Mouse (Mus musculus): ENCODE measurements around the gene Prkce.

Prkce gene

DNA sequence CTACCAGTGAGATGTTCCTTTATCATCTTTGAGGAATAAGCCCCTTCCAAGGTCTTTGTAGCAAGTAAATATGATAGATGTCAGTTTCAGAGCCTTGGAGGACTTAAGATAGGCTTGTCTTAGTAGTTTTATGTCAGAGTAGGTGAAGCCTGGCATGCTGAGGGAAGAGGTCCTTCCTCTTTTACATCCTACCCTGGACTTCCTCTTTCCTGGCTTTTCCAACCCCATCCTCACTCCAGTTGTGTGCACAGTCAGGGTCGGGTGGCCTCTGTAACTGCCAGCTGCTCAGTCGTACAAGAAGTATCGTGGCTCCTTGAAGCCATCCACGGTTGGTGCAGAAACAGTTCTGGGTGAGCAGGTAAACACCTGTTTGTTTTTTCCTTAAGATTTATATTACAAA, 517.7 kb downstream of the Prkce start:
- DNase-seq (ENCODE audit: low read depth, low spot score), result no peak

DNA sequence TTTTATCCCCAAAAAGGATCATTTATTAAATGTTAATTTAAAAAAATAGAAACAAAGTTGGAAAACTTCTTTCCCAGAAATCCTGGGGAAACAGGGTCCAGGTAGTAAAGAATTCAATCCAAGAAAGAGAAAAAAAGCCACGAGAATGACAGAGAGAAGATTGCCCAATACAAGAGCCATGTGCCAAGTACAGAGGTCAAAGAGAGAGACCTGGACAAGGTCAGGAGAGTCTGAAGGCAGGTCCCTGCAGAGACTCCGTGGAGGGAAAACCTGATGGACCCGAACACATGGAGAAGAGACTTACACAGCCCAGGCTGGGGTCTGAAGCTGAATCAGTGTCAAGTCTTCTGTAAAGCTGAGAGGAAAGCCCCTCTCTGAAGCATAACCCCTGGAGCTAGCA, 519.4 kb downstream of the Prkce start:
- DNase-seq (ENCODE audit: low read depth, low spot score), result no peak

DNA sequence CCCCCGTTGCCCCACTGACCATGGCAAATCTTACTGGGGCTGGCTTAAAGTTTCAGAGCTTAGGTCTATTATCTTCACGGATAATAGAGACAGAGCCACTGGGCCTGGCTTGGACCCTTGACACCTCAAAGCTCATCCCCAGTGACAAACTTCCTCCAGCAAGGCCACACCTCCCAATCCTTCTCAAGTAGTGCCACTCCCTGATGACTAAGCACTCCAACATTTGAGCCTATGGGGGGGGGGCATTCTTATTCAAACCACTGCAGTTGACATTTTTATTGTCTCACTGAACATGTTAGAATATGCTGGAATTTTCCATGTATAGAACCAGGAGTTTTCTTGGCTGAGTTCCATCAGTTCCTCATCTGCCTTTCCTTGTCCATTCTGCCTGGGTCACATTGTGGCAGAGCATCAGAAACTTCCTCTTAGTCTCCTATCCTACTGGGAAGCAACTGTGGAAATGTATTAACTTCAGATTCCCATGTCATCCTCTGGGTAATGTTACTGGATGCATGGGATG, 523.3 kb downstream of the Prkce start:
- no peak for DNase-seq (ENCODE audit: low read depth, low spot score)

- no peak for DNase-seq (ENCODE audit: low read depth, low spot score)
These were observed 530.2 kb downstream of the Prkce start for GRCm38 (mm10) chr17:86697751-86698150.

DNA sequence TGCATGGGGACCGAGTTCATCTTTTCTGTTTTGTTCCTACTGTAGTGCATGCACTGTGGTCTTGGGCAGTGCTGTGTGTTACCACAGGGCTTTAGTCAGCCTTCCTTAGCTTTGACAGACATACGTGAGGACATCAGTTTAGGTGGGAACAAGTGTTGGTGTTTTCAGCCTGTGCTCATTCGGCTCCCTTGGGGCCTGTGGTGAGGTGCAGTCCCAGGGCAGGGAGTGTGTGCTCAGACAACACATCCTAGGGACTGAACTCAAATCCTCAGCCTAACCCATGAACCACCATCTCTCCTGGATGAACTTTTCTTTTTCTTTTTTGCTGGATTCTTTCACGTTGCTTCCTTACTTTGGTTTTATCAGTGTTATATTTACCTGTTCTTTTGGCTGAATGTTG, 535.8 kb downstream of the Prkce start:
- DNase-seq (ENCODE audit: low read depth, low spot score), result no peak

DNA sequence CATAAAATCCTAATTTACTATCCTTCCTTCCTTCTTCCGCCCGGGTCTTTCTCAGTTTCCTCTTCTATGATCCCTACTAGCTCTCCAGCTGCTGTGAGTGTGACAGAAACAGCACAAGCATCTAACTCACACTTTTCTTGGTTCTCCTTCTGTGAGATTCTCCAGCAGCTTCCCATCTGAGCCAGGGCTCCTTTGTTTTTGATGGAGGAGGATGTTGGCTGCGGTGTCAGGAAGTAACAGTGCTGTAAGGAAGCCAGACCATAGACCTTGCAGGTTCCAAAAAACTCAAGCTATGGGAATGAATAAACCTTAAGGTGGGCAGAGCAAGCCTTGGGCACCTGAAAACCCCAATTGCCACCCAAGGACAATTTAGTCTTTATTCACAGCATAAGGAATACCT, 537.7 kb downstream of the Prkce start:
- DNase-seq (ENCODE audit: low read depth, low spot score), result no peak

GRCm38 (mm10) chr17:86706467-86706866, 538.9 kb downstream of the Prkce start:
- no peak for DNase-seq (ENCODE audit: low read depth, low spot score)

All from mesoderm, embryonic 11.5 days (tissue).